Mouse (Mus musculus) stomach, postnatal 0 days (tissue): ENCODE data around the gene Fgfr2.

Experiments
- CTCF ChIP-seq: IDR thresholded peaks from 2 replicates; pipeline ENCODE4 v1.5.1; 2016; ENCODE audit warnings: antibody characterized with exemption, low read depth, mild to moderate bottlenecking, moderate library complexity
- EP300 ChIP-seq: optimal IDR thresholded peaks from 2 replicates; pipeline ENCODE3; 2016; ENCODE audit warnings: antibody characterized with exemption

- TF ChIP-seq CTCF (no peak), EP300 (no peak)
These were observed 2954.9 kb downstream of the Fgfr2 start for GRCm38 (mm10) chr7:130168296-130168695.
